Mouse (Mus musculus) thymus, postnatal 4 days (tissue): ENCODE measurements around the gene E030030I06Rik.
A peak's percentile ranks its signal among the peaks of the same experiment; 100 is the strongest.
"Not testable (repeated sequence)": the region's sequence is repeated elsewhere in the genome, so short reads cannot be mapped to it uniquely, and the experiment has no call there.

ENCODE experiments used
- DNase-seq: peaks from one replicate; pipeline ENCODE4 v3.0.0; 2021

The E030030I06Rik gene

DNA sequence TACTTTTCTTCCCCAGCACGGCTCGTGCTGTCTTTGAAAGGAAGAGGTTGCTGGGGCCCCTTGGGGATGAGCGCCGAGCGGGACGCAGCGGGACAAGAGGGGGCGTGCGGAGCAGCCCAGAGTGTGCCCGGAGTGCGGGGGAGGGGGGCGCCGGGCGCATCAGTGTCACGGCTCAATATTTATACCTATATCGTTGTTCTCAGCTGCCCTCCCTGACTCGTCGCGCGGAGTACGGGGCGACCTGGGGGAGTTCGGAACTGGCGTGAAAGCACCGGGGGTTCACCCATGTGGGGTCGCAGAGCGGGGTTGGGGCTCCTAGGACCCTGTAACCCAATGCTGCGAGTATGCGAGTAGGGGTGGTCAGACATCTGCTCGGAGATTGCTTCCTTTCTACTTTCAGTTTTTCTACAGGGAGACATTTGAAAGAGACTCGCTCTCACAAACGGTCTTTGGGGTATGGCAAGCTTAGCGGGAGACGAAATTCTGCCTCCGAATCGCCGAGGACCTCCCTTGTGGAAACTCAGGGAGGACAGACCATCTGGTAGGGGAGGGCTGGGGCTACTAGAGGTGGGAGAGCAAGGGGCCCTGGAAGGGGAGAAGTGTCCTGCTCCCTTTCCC lies at the start of gene E030030I06Rik:
E030030I06Rik (minus strand) TSS at position 198 of the 618 bp plus-strand sequence.
- DNase-seq: peak; percentile 55

DNA sequence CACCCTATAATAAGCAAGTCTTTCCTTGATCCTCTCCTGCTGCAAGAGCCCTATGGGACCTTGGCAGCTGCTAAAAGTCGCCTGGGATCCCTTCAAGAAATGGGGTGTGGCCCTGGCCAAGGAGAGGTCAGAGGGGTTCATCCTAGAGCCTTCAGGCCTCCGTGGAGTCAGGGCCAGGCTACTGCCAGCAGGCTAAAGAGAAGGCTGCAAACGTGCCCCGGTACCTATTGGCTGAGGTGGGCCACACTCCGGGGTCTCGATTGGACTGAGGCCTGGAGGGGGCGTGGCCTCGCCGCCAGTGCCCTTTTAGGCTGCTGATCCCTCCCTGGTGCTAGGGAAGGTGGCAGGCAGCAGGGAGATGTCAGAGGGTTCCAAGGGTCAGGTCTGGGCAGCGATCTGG lies 42.0 kb upstream of the E030030I06Rik start:
- not testable (repeated sequence) for DNase-seq

DNA sequence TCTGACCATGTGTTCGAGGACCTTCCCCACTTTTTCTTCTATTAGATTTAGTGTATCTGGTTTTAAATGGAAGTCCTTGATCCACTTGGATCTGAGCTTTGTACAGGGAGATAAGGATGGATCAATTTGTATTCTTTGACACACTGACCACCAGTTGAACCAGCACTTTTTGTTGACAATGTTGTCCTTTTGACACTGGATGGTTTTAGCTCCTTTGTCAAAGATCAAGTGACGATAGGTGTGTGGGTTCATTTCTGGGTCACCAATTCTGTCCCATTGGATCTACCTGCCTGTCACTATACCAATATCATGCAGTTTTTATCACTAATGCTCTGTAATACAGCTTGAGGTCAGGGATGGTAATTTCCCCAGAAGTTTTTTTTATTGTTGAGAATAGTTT lies 27.4 kb upstream of the E030030I06Rik start:
- DNase-seq: not testable (repeated sequence)

DNA sequence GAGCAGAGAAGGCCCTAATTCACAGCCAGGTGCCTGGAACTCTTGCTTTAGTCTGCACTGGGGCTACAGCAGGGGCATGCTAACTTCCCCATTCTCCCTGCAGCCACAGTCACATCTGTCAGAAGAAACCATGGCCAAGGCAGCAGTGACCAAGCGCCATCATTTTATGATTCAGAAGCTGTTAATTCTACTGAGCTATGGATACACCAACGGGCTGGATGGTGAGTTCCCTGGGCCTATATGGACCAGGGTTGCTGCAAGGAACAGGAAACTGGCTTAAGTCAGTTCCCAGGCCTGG lies 25.1 kb upstream of the E030030I06Rik start:
- not testable (repeated sequence) for DNase-seq

DNA sequence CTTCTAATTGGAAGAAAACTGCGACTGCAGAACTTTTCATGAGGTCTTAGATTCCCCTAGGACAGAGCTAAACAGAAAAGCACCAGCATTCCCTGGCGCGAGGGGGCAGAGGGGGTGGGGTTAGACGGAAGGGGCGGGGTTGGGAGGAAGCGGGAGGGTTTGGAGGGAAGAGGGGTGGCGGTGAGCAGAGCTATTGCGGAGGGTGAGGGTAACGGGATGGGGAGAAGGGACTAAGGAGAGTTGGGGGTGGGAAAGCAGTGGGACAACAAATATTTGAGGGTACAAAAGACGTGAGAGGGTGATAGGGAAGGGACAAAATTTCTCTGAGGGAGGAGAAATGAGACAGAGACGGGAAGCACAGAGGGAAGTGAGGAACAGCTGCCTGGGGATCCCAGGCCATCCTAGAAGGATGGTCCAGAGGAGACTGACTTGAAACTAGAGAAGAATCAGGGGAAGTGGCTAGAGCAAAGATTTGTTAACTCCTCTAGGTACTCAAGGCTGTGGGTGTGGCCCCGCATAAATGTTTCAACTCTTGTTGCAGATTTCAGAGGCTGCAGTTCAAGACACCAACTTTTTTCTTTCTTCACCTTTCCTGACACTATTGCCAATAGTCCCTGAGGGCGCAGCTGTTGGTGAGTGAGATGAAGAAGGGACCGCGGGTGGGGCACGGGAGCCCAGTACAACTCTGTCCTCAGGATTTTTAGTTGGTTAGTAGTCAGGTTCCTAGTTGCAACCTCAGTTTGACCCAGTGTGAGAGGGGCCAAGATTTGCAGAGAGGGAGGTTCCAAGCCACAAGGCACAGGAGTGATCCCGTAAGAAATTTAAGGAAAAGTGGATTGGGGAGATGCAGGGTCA lies 24.5 kb upstream of the E030030I06Rik start:
- DNase-seq: not testable (repeated sequence)

DNA sequence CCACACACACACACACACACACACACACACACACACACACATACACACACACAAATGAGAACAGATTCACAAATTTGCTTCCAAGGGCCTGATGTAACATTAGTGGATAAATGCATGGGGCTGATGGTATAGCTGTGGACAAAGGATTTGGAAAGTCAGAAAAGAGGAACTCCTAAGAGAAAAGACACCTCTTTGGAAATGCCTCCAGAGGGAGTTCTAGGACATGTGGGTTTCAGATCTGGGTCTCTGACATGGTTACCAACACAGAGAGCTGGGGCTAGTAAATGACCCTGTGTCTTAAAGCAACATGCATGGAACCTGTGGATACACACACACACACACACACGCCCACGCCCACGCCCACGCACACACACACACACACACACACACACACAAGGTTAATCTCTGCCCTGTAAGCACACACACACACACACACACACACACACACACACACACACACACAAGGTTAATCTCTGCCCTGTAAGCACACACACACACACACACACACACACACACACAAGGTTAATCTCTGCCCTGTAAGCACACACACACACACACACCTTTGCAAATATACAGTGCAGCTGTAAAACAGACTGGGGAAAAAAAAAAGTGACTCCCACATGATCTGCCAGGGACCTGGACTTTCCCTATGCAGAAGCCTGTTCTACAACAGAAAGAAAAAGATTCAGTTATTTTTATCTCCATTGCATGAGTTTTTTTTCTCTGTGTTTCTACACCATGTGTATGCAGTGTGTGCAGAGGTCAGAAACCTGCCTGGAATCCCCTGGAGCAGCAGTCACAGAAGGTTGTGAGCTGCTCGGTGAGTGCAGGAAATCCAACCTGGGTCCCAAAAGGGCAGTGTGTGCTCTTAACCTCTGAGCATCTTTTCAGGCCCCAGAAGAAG lies 23.6 kb upstream of the E030030I06Rik start:
- DNase-seq: not testable (repeated sequence)

DNA sequence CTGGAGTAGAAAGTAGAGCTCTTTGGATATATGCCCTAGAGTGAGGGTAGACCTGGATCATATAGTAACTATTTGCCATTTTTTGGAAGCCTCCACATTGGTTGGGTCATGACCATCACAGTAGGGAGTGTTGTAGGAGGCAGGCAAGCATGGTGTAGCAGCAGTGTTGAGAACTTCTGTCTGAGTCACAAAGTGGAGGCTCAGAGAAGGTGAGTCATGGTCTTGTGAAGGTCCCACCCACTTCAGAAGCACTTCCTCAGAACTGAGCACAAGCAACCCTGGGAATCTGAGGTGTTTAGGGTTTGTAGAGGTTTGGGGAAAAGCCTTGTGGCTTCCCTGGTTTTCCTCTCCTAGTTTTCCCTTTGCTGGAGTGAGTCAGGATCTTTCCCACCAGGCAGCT lies 20.0 kb upstream of the E030030I06Rik start:
- not testable (repeated sequence) for DNase-seq

DNA sequence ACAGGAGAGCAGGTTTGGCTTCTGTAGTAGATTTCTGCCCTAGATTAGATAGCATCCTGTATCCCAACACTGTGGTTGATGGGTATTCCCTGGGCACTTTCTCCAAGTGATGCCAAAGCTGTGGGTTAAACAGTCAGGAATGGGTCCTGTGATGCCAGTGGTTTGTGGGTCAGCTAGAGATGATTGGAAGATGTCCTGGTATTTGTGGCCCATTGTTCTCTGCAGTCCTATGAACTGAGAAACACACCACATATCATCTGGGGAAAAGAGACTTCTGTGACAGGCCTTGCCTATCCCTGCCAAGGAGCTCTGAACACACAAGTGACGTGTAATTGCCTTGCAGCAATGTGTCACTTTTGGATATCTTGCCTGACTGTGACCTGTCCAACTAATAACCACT lies 18.0 kb upstream of the E030030I06Rik start:
- not testable (repeated sequence) for DNase-seq

DNA sequence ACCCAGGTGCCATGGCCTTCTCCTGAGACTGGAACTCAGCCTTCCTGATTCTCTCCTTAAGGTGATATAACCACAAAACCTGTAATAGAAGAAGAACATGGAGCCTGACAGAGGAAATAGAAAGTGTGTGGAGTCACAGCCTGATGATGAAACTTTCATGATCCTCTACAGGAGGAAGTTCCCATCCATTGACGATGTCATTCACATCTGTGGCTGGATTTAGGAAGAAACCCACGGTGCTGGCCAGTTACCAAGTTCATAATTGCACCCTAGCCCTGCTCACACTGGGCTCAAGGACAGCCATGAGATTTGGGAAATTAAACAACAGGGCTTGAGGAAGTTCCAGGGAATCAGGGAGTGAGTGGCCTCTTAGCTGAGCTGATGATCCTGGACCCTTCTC lies 17.0 kb upstream of the E030030I06Rik start:
- DNase-seq: not testable (repeated sequence)

DNA sequence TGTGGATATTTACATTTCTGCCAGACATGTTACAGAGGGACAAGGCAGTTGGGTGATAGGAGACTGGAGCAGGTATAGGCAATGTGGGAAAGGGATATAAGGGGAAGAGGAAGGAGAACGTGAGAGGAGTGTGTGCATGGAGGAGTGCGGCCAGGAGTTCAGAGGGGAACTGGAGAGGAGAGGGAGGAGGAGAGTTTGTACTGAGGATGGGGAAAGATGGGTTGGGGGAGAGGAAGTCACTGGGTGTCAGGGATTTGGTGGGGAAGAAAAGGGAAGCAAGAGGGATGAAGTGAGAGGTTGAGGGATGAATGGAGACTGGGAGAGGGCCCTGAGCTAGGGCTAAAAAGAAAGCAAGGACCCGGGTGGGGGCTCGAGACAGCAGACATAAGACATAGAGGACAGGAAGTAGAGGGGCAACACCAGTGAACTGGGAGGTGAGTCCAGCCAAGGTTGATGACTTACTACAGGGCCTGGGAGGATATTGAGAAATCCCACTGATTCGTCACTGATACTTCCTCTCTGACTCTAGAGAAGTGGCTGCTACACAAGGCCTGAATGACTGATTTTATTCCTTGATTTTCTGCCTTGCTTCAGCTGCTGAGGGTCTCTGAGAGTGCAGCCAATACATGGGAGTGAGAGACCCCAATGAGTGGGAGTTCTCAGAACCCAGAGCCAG lies 16.4 kb upstream of the E030030I06Rik start:
- DNase-seq: not testable (repeated sequence)

DNA sequence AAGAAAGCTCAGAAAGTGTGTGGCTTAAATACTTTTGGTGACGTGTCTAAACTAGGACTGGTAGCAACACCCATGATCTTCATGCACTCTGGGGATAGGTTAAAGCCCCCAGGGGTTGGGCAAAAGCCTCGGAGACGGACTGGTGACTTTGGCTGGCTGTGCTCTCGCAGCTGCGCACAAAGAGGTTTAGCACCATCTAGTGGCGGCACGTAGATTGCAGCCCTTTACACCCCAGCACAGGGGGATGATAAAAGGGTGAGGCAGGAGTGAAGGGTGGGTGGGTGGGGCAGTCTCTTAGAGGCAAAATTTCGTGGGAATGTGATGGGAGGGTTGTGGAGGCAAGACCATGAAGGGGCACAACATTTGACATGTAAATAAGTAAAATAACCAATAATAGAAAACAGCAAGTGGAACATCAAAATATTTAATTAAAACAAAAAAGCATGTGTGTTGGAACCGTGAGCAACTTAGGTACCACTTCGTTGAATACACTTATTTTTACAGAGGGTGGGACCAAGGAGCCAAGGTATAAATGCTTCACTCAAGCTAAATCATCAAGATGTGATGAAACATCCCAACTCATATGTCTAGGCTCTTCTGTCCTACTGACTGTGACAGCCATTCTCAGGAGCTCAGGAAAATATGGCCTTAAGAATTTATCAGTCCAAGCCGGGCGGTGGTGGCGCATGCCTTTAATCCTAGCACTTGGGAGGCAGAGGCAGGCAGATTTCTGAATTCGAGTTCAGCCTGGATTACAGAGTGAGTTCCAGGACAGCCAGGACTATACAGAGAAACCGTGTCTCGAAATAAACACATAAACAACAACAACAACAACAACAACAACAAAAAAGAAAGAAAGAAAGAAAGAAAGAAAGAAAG lies 14.9 kb upstream of the E030030I06Rik start:
- DNase-seq: peak; percentile 85

DNA sequence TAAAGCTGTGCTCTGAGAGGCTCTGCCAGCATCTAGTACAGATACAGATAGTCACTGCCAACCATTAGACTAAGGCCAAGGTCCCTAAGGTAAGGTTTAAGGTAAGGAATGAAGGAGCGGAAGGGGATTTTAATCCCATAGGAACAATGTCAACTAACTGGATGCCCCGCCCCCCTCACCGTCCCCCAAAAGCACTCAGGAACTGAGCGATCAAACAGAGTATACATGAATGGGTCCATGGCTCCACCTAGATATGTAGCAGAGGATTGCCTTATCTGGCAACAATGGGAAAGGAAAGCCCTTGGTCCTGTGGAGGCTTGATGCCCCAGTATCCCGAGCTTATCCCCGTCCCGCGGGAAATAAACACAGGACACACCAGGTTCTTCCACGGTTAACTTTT lies 14.2 kb upstream of the E030030I06Rik start:
- not testable (repeated sequence) for DNase-seq

DNA sequence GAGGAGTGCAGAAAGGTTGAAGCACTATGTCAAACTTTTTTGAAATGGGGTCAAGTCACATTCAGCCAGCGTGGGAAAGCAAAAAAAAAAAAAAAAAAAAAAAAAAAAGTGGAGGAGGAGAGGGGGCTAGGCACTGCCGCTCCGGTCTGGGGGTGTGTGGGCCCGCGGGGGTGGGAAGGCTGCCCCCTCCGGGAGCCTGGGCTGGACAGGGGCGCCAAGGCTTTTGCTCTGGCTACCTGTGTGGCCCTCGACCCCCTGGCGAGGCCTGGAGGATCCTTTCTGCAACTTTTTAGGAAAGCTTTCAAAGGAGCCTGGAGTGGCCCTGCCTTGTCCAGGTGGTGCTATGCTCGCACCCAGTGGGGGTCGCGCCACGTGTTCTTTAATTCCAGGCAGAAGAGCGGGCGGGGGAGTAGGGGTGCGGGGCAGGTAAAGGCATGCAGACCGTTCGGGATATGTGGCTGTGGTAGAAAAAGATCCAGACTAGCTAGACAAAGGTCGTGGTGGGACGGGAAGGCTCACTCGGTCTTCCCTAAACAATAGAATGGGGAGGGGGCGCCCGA lies 10.6 kb upstream of the E030030I06Rik start:
- DNase-seq: no peak

DNA sequence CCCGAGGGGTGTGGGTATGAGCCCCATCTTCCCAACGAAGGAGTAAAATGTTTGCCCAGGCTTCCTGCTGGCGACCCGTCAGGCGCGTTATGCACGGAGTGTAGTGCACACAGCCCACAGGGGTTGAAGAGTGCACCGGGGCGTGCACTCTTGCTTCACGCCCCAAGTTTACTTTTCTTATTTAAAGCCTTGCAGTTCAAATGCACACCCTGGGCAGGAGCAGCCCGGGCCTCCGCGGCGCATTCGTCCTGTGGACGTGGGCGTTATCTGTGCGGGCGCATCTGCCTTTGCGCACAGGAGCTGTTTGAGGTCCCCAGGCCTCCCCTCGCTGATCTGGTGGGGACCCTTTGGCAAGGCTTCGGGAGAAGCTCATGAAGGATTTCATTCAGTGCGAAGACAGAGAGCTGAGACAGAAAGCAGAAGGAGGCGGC lies 10.1 kb upstream of the E030030I06Rik start:
- DNase-seq: peak; percentile 15

DNA sequence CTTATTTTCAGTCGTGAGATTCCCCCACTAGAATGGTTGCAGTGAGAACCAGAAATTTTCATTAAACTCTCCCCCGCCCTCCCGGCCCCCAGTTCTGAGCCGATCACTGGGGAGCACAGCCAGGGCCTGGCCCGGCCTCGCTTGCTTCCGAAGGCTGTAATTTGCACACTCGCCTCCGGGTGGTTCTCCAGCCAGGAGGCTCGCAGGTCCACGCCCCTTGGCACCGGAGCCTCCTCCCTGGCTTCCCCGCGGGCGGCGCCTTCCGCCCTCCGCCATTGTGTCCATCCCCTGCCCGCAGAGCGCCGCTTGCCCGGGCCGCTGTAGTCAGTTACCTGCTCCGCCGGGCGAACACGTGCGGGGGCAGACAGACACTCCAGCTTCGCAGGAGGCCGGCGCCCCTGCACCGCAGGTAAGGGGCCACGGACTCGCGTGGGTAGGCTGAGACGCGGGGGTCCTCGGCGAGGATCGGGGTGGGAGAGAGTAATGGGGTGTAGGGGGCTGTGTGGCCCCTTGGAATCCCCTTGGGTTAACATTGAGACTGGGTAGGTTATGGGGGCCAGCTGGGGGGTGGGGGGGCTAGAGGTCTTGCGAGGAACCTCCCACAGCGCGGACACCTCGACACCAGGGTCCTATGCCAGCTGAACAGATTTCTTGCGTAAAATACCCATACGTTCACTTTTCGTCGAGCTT lies 9.4 kb upstream of the E030030I06Rik start, which contains the start of the genes Raet1e and H60b:
Raet1e (plus strand) TSS at position 260 of the 690 bp plus-strand sequence.
H60b (plus strand) TSS at position 277 of the 690 bp plus-strand sequence.
- peak; percentile 29 for DNase-seq

DNA sequence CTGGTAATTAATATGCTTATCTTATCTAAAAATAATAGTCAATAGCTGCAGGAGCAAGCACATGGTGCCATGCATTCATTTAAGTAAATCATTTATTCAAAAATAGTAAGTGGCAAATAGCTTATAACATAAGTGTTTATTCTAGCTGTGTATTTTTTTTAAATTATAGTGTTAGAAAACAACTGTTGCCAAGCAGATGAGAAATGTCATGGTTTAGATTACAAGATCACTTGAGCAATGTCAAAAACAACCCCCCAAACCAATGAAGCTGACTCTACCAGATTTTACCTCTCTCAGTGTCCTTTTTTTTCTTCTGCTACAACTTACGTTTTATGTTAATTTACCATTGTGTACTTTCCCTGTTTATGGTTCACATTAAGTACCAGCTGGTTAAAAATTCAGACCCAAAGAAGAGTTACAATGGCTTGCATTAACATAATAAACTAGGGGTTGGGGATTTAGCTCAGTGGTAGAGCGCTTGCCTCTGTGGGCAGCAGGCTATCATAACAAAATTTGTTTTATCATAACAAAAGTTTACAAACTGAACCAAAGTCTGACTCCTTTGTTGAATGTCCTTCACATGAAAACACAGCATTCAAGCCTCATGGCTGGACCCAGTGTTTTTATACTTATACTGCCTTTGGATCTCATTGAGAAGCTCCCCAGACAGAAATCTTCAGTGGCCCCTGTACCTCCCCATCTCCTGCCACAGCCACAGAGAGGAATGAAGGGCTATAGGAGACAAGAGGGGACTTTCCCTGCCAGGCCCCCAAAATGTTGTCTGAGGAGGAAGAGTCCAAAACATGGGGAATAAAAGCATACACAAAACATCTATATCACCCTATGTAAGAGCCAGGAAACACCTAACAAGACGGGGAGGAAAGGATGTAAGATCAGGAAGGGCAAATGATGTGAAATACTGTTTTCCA lies 6.1 kb upstream of the E030030I06Rik start:
- no peak for DNase-seq

DNA sequence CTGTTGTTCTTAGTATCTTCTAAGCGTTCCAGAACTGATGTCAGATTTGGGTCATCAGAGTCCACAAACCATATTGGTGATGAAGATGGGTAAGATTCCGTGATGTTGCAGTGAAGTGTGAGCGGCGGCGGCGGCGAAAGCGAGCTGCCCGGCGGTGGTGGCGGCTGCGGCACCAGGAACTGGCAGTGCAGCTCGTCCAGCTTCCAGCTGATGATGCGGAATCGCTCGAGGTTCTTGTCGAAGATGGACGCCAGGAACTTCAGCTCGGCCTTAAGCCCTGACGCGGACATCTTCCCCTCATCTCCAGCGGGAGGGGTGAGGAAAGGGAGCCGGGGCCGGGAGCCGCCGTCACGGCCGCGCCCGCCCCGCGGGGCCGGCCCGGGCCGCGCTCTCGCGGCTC lies 5.1 kb upstream of the E030030I06Rik start:
- peak; percentile 12 for DNase-seq

DNA sequence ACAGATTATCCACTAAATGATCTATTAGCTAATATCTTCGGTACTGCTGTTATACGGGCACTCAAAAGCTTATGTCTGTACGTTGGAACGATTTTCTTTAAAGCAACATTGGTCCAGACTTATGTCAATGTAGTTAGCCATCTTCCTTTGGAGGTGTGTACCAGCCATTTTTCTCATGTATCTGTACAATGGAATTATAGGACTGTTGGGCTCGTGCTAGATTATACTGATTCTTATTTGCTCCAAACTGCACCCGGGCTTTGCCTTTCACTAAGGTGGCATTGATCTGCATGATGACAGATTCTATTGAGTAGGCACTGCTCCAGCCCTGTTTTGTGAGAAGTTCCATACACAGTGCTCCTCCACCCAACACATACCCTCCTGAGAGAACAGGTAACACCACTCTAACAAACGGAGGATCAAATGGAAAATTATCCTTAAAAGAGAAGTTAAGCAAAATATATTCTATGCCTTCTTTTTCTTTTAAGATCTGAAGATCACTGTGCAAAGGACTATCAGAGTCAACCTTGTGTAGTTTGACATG lies 4.1 kb upstream of the E030030I06Rik start:
- not testable (repeated sequence) for DNase-seq
